Mouse (Mus musculus): ENCODE results near the gene Rab10. TPM values are rescaled to one million over a fixed set of nuclear protein-coding genes. Genes with fewer than 3 reads are reported as not detected.

Gene Rab10
- 45.3 and 45.7 TPM in 2 replicates for polyA plus RNA-seq (2015; fragmentation: Nextera tagmentation; extraction: Ambion mirVana)

GRCm38 (mm10) chr12:3309391-3310320 is at the start of gene Rab10:
TSS of gene Rab10 (minus strand) at chr12:3309969.
- WGBS (ENCODE audit: insufficient replicate concordance) = under 1% methylated on average over 90 of the region's 111 CpGs
- Histone ChIP-seq H3K27me3 (no peaks in the 10 kb centered on the region), H3K4me2 (peak within 1 kb of the TSS; percentile 91), H3K4me3 (replicated peaks) (peak within 1 kb of the TSS; percentile 95), H3K27ac (replicated peaks) (peak within 1 kb of the TSS; percentile 100), H3K9me3 (replicated peaks) (no peaks in the 10 kb centered on the region), H3K4me1 (replicated peaks) (peaks cover 33% of the 10 kb centered on the region), H3K36me3 (replicated peaks) (no peaks in the 10 kb centered on the region), H3K9ac (peak within 1 kb of the TSS; percentile 92)
- peak; percentile 97 for ATAC-seq (ENCODE audit: insufficient read depth)

DNA sequence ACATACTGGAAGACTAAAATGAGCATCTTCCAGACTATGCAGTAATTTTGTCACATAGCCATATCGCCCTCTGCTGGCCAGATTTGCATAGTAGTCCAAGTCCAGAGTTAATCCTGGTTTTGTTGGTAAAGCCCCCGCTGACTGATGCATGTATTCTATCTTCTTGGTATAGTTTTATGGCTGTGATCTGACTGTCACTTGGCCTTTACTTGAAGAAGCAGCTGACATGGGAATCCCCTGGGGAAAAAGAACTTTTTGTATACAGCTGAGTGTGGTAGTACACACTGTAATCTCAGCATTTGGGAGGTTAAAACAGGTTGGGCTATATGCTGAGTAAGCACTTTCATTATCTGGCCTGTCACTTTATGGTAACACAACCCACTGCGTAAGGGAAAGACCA is 49.5 kb upstream of the Rab10 start:
- Histone ChIP-seq H3K27me3 (no peaks in the 10 kb centered on the region), H3K36me3 (replicated peaks) (no peaks in the 10 kb centered on the region), H3K9ac (no peak overlapping the region), H3K27ac (replicated peaks) (no peak overlapping the region), H3K4me2 (peak overlapping the region; percentile 8; the same call in 1 of the 2 replicates), H3K9me3 (replicated peaks) (no peaks in the 10 kb centered on the region), H3K4me1 (replicated peaks) (peaks cover 3% of the 10 kb centered on the region; the same call in 1 of the 2 replicates), H3K4me3 (replicated peaks) (no peak overlapping the region)
- peak; percentile 42; the same call in 1 of the 2 replicates for ATAC-seq (ENCODE audit: insufficient read depth)
- 11% methylated on average over 3 of the region's 3 CpGs for WGBS (ENCODE audit: insufficient replicate concordance)

DNA sequence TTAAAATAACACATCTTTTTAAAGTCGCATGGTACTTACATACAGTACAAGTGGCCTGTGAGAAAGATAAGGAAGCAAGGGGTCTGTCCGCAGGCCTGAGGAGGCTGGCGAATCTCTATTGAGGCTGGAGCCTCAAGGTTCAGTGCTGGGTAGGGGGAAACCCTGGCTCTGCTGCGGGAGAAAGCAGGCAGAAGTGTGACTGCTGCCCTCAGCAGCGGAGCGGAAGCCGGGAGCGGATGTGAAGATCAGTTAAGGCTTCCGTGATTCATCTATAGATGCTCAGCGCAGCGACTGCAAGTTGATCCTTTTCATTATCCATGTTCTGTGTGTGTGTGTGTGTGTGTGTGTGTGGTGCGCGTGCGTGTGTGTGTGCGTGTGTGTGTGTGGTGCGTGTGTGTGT is 47.1 kb upstream of the Rab10 start:
- Histone ChIP-seq H3K27me3 (no peaks in the 10 kb centered on the region), H3K4me2 (no peak overlapping the region), H3K9me3 (replicated peaks) (no peaks in the 10 kb centered on the region), H3K4me3 (replicated peaks) (no peak overlapping the region), H3K27ac (replicated peaks) (no peak overlapping the region), H3K9ac (no peak overlapping the region), H3K4me1 (replicated peaks) (peaks cover 3% of the 10 kb centered on the region; the same call in 1 of the 2 replicates), H3K36me3 (replicated peaks) (no peaks in the 10 kb centered on the region)
- 48% methylated on average over 15 of the region's 16 CpGs for WGBS (ENCODE audit: insufficient replicate concordance)
- no peak for ATAC-seq (ENCODE audit: insufficient read depth)

GRCm38 (mm10) chr12:3355068-3355467 is 45.3 kb upstream of the Rab10 start:
- WGBS (ENCODE audit: insufficient replicate concordance) = 69% methylated on average over 8 of the region's 8 CpGs
- Histone ChIP-seq H3K27me3 (no peaks in the 10 kb centered on the region), H3K9me3 (replicated peaks) (no peaks in the 10 kb centered on the region), H3K4me3 (replicated peaks) (no peak overlapping the region), H3K4me1 (replicated peaks) (peaks cover 3% of the 10 kb centered on the region; the same call in 1 of the 2 replicates), H3K27ac (replicated peaks) (no peak overlapping the region), H3K36me3 (replicated peaks) (no peaks in the 10 kb centered on the region), H3K9ac (no peak overlapping the region), H3K4me2 (no peak overlapping the region)
- ATAC-seq (ENCODE audit: insufficient read depth) = no peak

GRCm38 (mm10) chr12:3352216-3352615 is 42.4 kb upstream of the Rab10 start:
- Histone ChIP-seq H3K4me1 (replicated peaks) (no peaks in the 10 kb centered on the region), H3K4me2 (no peak overlapping the region), H3K27me3 (no peaks in the 10 kb centered on the region), H3K4me3 (replicated peaks) (no peak overlapping the region), H3K9ac (no peak overlapping the region), H3K9me3 (replicated peaks) (no peaks in the 10 kb centered on the region), H3K36me3 (replicated peaks) (no peaks in the 10 kb centered on the region), H3K27ac (replicated peaks) (no peak overlapping the region)
- WGBS (ENCODE audit: insufficient replicate concordance) = 51% methylated on average over 6 of the region's 6 CpGs
- no peak for ATAC-seq (ENCODE audit: insufficient read depth)

DNA sequence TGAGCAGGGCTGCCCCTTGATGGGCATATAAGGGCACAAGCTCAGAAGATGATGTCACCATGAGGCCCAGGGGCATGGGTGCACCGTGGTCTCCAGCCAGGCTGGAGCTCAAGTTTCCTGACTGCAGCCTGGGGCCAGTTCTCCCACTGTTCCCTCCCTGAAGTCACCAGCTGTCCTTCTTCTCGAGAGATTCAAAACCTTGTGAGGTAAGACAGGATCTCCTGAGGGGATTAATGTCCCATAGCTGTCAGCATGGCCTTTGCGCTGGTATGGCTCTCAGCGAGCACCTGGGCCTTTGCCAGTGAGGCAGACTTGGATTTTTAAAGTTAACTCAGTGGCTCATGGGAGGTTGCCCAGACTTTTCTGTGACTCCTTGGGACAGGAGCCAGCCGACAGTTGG is 40.4 kb upstream of the Rab10 start:
- H3K4me2 ChIP-seq = no peak overlapping the region
- H3K27me3 ChIP-seq = no peaks in the 10 kb centered on the region
- no peak overlapping the region for H3K4me3 ChIP-seq (replicated peaks)
- no peak overlapping the region for H3K27ac ChIP-seq (replicated peaks)
- no peaks in the 10 kb centered on the region for H3K4me1 ChIP-seq (replicated peaks)
- WGBS (ENCODE audit: insufficient replicate concordance) = 50% methylated on average over 5 of the region's 5 CpGs
- no peak overlapping the region for H3K9ac ChIP-seq
- ATAC-seq (ENCODE audit: insufficient read depth) = no peak
- H3K36me3 ChIP-seq (replicated peaks) = no peaks in the 10 kb centered on the region
- H3K9me3 ChIP-seq (replicated peaks) = no peaks in the 10 kb centered on the region

GRCm38 (mm10) chr12:3349387-3349786 is 39.6 kb upstream of the Rab10 start:
- Histone ChIP-seq H3K4me2 (no peak overlapping the region), H3K4me1 (replicated peaks) (no peaks in the 10 kb centered on the region), H3K4me3 (replicated peaks) (no peak overlapping the region), H3K9ac (no peak overlapping the region), H3K27ac (replicated peaks) (no peak overlapping the region), H3K36me3 (replicated peaks) (no peaks in the 10 kb centered on the region), H3K9me3 (replicated peaks) (no peaks in the 10 kb centered on the region), H3K27me3 (no peaks in the 10 kb centered on the region)
- WGBS (ENCODE audit: insufficient replicate concordance) = 49% methylated on average over 2 of the region's 3 CpGs
- ATAC-seq (ENCODE audit: insufficient read depth) = no peak

DNA sequence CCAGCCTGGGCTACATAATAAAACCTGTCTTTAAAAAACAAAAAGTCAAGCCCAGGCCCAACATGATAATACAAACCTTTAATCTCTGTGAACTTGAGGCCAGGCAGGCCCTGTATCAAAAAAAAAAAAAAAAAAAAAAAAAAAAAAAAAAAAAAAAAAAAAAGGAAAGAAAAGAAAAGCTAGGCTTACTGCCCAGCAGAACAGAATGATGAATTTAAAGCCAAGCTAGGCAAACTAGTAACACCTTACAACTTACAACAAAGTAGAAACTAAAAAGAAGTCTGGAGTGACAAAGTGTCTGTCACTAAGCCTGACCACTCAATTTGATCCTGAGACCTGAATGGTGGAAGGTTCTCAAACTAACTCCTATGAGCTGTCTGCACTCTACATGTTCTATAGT is 37.9 kb upstream of the Rab10 start:
- Histone ChIP-seq H3K4me1 (replicated peaks) (no peaks in the 10 kb centered on the region), H3K4me2 (no peak overlapping the region), H3K9ac (no peak overlapping the region), H3K9me3 (replicated peaks) (no peaks in the 10 kb centered on the region), H3K27ac (replicated peaks) (no peak overlapping the region), H3K36me3 (replicated peaks) (no peaks in the 10 kb centered on the region), H3K27me3 (no peaks in the 10 kb centered on the region), H3K4me3 (replicated peaks) (no peak overlapping the region)
- no peak for ATAC-seq (ENCODE audit: insufficient read depth)

DNA sequence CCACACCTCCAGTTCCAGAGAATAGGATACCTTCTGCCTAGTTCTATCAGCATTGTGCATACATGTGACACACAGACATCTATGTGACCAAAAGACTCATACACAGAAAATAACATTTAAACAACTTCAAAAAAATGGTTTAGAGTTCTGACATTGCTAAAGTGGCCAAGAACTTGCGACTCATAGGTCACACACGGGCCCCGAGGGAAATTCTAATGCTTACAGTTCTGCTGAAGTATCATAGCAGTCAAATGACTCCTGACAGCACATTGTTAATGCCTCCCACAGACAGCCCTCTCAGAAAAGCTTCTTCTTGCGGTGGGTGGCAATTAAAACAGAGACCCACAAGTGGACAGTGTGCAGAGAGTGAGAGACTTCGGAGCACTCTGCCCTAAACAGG is 35.3 kb upstream of the Rab10 start:
- WGBS (ENCODE audit: insufficient replicate concordance) = 65% methylated on average over 5 of the region's 5 CpGs
- Histone ChIP-seq H3K36me3 (replicated peaks) (no peaks in the 10 kb centered on the region), H3K9me3 (replicated peaks) (no peaks in the 10 kb centered on the region), H3K4me1 (replicated peaks) (no peaks in the 10 kb centered on the region), H3K27me3 (no peaks in the 10 kb centered on the region), H3K4me2 (no peak overlapping the region), H3K9ac (no peak overlapping the region), H3K4me3 (replicated peaks) (no peak overlapping the region), H3K27ac (replicated peaks) (no peak overlapping the region)
- no peak for ATAC-seq (ENCODE audit: insufficient read depth)

DNA sequence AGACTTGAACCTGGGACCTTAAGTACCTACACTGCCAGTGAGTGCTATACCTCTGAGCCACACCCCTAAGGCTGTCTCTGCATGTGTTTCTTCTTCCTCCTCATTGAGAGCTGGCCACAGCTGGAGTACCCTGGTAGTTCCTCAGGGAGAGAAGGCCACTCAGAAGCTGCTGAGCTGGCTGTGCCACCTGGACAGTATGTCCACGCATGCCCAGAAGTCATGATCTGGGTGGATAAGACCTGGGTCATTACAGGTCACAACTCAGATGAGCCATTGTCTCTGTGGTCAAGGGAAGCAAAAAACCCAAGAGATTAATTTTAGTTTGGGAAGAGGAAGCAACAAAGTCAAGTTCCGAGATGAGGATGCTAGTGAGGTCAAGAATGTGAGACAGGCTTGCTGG is 34.4 kb upstream of the Rab10 start:
- Histone ChIP-seq H3K4me2 (no peak overlapping the region), H3K27me3 (no peaks in the 10 kb centered on the region), H3K9me3 (replicated peaks) (no peaks in the 10 kb centered on the region), H3K4me1 (replicated peaks) (no peaks in the 10 kb centered on the region), H3K9ac (no peak overlapping the region), H3K27ac (replicated peaks) (no peak overlapping the region), H3K36me3 (replicated peaks) (no peaks in the 10 kb centered on the region), H3K4me3 (replicated peaks) (no peak overlapping the region)
- WGBS (ENCODE audit: insufficient replicate concordance) = 60% methylated on average over 2 of the region's 2 CpGs
- ATAC-seq (ENCODE audit: insufficient read depth) = no peak

DNA sequence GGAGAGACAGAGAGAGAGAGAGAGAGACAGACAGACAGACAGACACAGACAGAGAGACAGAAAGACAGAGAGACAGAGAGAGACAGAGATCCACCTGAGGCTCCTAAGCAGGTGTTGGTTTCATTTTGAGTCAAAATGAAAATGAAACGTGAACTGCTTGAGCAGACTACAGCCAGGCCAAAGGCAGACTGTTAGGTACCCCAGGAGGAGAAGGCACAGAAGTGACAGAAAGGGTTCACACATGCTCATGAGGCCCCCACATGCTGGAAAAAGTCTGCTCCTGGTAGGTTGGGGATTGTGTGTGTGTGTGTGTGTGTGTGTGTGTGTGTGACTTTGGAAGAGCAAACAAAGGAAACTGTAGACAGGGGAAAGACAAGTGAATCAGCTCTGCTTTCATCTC is 29.2 kb upstream of the Rab10 start:
- H3K36me3 ChIP-seq (replicated peaks) = no peaks in the 10 kb centered on the region
- no peaks in the 10 kb centered on the region for H3K27me3 ChIP-seq
- 42% methylated on average over 1 of the region's 1 CpGs for WGBS (ENCODE audit: insufficient replicate concordance)
- no peak for ATAC-seq (ENCODE audit: insufficient read depth)
- H3K9ac ChIP-seq = no peak overlapping the region
- H3K9me3 ChIP-seq (replicated peaks) = no peaks in the 10 kb centered on the region
- H3K4me1 ChIP-seq (replicated peaks) = no peaks in the 10 kb centered on the region
- H3K4me2 ChIP-seq = no peak overlapping the region
- H3K27ac ChIP-seq (replicated peaks) = no peak overlapping the region
- no peak overlapping the region for H3K4me3 ChIP-seq (replicated peaks)
